Mouse (Mus musculus) CD8-positive naive resting alpha-beta T cell, adult 2 months (primary cell): Measurements from ENCODE around the gene Fignl2.

Experiments
- DNase-seq, 2 experiments: peaks; one replicate each; pipeline ENCODE4 v3.0.0; 2022; ENCODE audit warnings: low read depth in 2 of 2, low spot score in 2 of 2

The Fignl2 gene

DNA sequence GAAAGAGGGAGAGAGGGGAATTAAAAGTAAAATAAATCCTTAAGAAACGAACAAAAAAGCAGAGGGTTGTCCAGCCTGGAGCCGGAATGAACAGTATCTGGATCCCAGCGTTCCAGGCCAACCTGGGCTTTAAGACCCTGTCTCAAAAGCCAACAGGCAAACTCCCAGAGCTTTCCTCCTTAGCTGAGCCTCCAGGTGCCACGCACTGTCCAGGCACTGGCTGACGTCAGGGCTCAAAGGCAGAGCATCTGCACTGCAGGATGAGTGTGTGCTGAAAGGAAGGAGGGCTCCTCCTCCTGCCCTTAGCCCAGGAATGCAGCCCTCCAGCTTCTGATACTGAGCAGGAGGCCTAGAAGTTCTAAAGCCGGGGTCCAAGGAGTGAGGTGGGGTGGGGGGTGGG is 15.6 kb upstream of the Fignl2 start:
- no peak for DNase-seq

DNA sequence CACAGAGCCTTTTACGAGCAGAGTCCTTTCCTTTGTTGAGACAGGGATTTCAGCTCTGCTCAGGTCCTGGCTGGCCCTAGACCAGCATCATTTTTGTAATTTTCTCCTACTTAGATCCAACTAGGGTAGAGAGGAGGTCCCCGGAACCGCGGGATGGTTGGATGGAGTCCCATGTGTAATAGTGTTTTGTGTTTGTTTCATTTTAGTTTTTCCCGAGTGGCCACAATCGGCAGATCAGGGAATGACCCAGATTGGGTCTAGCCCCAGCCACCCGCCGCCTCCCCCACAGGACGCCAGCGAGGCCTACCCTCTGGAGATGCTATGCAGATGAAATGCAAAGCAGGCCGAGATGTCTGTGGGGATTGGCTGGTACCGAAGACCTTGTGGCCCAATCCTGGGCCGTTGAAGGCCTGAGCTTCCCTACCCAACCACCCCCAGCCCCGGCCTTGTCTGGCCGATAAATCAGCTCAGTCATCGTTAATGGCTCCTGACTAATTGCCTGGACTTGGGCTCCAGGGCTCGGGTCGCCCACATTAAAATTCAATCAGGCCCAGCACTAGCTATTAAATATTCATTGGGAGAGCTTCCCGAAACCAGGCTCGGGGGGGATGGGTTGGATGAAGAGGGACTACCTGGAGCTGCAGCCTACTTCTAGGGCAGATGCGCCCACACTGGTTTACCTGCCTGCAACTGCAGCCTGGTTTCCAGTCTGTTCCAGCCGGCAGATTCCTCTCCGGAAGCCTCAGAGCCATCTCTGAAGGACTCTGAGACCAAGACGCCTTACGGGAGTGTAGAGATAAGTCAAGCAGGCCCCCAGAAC is 14.7 kb upstream of the Fignl2 start:
- DNase-seq, result no peak

GRCm38 (mm10) chr15:101092121-101092828 is 13.9 kb upstream of the Fignl2 start:
- DNase-seq, result no peak

DNA sequence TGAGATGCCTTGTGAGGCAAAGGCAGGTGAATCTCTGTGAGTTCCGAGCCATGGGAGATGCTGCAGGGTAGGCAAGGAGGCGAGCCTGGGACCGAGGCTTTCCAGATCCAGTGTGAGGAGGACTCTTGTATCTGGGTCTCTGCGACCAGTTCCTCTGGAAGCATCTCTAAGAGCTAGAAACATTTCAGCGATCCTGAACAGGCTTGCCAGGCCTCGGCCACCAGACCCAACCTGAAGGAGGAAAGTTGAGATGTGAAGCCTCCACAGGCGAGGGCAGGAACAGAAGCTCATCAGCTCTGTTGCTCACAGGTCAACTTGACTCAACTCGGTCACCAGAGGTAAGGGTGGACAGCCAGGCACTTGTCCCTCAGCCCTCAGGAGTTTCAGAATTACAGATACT is 13.2 kb upstream of the Fignl2 start:
- no peak for DNase-seq

- DNase-seq, result no peak
Observed at GRCm38 (mm10) chr15:101088291-101088690, 9.9 kb upstream of the Fignl2 start.

DNA sequence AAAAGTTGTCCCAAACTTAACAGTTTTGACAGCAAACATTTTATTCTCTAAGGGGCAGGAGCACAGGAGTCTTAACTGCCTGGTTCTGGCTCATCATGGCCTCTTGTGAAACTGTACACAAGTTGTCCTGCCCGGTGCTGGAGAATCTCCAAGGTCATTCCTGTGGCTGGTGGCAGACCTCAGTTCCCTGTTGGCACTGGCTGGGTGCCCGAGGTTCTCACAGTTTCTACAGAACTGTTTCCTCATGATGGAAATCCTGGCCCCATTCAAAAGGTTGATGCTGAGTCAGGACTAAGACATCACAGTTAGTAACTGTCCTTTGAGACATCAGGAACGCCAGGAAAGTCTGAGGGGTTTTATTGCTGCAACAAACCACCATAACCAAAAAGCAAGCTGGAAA is 8.6 kb upstream of the Fignl2 start:
- DNase-seq, result no peak

GRCm38 (mm10) chr15:101086451-101086850 is 8.1 kb upstream of the Fignl2 start:
- no peak for DNase-seq

DNA sequence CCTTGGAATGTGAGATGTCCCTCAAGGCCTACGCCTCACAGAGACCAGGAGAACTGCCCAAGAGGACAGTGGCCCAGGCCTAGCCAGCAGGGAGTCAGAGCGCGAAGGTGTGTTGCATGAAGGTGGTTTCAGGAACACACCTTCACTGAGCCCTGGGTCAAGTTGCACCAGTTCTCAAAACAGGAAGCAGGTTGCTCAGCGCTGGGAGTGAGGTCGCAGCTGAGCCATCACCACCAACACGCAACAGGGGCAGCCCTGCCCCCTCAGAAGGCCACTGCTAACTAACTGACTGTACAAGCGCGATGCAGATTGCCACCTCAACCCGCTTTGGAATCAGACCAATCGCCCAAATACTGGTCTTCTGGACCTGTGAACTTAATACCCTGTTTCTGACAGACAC is 6.1 kb upstream of the Fignl2 start:
- no peak for DNase-seq

GRCm38 (mm10) chr15:101082236-101082635 is 3.9 kb upstream of the Fignl2 start:
- no peak for DNase-seq

DNA sequence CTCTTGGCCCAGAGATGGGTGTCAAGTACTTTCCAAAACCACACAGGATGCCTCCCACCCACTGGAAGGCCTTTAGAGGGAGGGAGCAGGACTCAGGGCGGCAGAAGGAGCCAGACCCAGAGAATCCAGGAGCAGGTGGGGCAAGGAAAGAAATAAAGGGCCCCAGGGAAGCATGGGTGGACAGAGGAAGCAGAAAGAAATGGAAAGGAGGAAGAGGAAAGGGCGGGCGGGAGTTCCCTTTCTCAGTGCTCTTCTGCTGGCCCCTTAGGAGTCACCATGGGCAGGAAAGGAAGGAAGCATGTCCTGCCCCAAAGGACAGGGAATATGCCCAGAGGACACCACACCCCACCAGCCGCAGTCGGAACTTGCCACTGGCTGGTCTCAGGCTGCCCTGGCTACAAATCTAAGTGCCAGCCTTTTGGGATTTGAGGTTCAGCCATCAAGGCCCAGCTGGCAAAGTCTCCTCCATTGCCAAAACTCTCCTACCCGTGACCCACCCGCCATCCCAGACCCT is 2.7 kb upstream of the Fignl2 start:
- DNase-seq, result no peak

- DNase-seq, result no peak
Observed at GRCm38 (mm10) chr15:101080031-101080520, 1.7 kb upstream of the Fignl2 start.

DNA sequence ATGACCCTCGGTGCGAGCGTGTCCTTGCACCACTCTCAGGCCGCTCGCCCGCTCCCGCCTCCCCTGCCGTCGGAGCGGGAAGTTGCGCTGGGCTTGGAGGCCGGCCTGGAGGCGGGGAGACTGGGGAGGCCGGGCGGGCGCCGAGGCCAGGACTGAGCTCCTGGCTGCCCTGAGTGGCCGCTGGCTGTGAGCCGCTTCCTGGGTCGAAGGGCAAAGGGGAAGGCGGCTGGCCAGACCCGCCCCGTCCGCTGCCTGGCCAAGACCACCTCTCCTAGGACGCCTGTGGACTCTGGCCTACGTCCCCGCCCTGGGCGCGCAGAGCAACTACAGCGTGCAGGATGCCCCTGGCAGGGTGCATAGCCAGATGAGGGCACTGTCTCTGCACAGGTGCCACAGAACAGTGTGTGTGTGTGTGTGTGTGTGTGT is 377 bp upstream of the Fignl2 start:
- no peak for DNase-seq

GRCm38 (mm10) chr15:101077001-101077812 is 1.2 kb downstream of the Fignl2 start:
- DNase-seq, result no peak

DNA sequence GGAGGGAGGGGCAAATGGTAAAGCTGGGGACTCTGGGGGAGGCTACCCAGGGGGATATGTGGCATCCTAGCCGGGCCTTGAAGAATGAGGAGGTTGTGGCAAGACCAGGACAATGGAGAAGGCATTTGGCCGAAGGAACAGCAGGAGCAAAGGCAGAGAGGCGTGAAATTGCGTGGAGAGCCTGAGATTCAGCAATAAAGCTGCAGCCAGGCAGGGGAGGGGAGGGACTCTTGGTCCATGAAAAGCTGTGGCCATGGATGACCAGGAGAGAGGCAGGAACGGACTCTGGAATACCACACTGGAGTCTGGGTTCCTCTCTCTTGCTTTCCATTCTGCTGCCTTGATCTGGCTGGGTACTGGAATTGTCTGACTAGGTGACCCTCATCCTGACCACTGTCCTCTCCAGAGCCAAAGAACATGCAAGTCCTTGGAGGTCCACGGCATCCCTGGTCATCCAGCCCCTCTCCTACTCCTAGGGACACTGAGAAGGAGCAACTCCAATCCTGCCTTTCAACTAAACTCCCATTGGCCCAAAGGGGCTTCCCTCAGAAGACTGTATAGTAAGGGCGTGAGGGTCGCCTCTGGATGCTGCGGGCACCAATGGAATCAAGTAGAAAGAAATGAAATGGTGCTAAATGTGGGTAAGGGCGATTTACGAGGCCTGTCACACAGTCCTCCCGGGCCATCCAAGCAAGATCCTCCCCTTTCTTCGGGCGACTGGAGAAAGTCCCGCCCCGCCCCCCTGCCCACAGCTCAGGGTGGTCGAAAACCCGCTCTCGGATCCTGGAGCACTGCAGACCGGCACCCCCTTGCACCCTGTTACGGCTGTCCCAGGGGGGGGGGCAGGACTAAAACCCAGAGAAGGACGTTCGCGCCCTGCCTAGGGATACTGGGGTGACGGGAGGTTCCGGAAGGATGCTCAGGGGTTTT is 2.0 kb downstream of the Fignl2 start:
- DNase-seq, result no peak

DNA sequence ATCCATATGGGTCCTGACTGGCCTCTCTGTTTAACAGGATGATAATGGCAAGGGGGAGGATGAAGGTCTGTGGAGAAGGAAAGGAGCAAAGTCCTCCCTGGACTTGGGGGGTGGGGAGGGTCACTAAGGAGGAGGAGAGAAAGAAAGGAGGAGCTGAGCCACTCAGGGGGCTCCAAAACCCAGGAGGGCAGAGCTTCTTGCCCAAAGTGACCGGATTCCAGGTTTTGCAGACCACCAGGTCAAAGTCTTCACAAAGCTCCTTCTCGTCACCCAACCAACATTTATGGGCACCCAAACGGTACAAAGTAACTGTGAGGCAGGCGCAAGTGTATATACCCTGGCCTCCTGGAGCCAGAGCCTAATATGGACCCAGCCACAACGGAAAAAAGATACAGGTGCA is 2.7 kb downstream of the Fignl2 start:
- DNase-seq, result no peak

DNA sequence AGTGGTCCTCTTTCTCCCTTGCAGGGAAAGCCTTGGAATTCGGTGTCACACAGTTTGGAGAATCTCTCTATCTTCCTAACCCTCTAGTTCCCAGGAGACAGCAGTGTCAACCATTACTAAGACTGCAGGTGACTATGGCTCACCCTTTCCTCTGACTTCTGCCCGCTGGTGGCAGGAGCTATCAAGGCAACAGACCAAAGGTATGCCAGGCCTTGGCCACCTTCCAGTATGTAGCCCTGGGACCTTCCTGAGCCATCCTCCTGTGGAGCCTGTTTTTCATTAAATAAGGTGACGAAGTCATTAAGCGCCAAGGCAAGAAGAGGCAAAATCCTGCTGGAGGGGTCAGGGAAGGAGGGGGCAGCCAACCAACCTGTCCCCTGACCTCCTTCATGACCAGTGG is 3.2 kb downstream of the Fignl2 start:
- DNase-seq, result no peak

DNA sequence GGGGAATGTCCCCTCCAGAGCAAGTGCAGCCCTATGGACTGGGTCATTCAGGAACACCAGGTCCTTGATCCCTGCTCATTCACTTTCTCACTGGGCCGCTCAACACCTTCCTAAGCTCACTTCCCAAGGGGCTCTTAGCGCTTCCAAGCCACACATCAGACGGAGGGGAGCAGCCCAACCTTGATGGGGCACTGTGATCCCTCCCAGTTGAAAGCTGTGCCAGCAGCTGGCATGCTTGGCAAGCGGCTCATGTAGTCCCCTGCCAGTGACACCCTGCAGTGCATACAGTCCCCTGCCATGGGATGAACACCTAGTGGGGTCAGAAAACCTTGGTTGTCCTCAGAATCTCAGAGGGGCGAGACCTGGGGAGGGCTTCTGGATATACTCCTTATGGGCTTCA is 4.3 kb downstream of the Fignl2 start:
- no peak for DNase-seq

DNA sequence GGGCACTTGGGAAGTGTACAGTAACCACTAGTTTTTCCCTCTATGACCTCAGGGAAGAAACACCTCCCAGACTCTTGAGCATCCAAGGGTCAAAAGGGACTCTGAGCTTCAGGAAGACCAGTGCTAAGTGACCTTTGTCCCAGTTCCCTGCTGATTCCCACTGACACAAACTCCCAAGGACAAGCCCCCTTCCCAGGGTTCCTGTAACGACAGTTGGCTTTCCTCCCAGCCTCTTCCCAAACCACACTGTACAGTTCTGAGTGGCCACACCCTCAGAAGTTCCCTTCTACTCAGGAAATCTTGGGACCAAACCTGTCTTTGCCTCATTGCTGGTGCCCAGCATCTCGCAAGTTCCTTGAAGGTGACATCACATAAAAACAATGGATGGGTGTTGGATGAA is 5.6 kb downstream of the Fignl2 start:
- DNase-seq, result no peak

DNA sequence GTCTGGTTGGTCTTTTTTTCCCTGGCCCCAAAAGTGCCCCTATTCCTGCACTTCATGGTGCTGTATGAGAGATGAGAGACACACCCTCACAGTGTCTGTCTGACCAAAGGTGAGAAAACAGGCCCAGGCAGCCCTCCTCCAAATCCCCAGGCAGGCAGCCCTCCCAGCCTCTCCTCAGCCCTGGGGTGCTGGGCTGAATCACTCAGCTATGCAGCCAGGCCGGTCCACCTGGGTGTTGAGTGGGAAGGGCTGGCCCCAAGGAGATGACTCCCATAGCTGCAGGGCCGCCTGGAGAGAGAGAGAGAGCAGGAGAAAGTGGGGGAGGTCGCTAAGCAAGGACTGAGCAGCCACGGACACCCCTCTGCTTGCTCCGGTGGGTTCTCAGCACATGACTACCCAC is 7.6 kb downstream of the Fignl2 start:
- no peak for DNase-seq

DNA sequence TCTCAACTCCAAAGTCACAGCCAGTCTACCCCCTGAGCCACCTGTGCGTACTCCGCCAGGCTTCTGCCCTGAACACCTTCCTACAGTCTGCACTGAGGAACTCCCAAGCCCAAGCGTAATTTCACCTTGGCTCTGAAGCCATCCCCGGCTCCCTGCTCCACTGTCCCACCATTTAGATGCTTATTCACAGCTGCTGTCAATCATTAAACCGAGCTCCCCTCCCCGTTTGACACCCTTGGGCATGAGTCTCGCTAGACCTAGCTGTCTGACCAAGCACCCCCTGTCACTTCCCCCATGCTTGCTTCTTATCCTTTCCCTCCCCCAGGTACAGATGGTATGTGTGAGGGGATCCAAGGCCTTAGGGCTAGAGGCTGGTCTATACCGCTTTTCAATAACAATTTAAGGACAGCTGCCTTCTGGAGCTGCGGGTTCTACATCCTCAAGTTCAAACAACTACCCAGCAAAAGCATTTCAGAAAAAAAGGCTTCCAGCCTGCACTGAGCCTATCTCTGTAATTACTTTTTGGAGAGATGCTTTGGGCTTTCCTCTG is 8.7 kb downstream of the Fignl2 start:
- DNase-seq, result no peak
